Comparison of ENCODE assay signal across 23 mouse cellular contexts in the genomic region with DNA sequence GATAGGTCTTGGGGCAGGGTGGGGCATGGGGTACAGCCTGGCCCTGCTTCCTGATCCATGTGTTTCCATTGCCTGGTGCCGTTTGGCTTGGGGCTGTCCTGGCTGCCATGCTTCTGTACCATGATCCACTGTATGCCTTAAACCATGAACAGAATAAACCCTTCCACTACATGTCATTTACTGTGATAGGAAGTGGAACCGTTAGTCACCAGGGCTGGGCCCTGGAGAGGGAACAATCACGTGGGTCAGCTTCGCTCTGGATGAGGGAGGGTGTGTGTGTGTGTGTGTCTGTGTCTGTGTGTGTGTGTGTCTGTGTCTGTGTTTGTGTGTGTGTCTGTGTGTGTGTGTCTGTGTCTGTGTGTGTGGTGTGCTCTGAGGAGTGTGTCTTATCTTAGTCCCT.
DNase-seq lines count a peak whose midpoint lies in the region; ATAC-seq and TF ChIP-seq lines count a peak whose summit lies in the region.
"Had no signal": no experiment of that assay in that cellular context is flagged by ENCODE, and none has a peak within 500 bp of the region (broad histone marks: within the 10 kb centered on the region; RNA-seq: fewer than 3 reads in every experiment).

No protein-coding gene starts in this region.

- no peaks in the 10 kb centered on the region for H3K27me3 ChIP-seq in intestine, embryonic 16.5 days (replicated peaks; ENCODE audit: control insufficient read depth, insufficient read depth, low read length)
- H3K27me3 ChIP-seq: hindbrain, embryonic 12.5 days had no signal

- H3K9ac ChIP-seq in intestine, embryonic 16.5 days (ENCODE audit: low read depth, low read length) = no peak overlapping the region
- H3K9ac ChIP-seq: hindbrain, embryonic 12.5 days had no signal

- no peaks in the 10 kb centered on the region for H3K36me3 ChIP-seq in macrophage (ENCODE audit: inconsistent target)
- H3K36me3 ChIP-seq in intestine, embryonic 16.5 days (ENCODE audit: control insufficient read depth, insufficient read depth, low read length) = no peaks in the 10 kb centered on the region
- H3K36me3 ChIP-seq: embryonic facial prominence, embryonic 10.5 days; heart, embryonic 10.5 days had no signal

- H3K9me3 ChIP-seq in intestine, embryonic 16.5 days (ENCODE audit: control insufficient read depth, low read length) = no peaks in the 10 kb centered on the region
- H3K9me3 ChIP-seq: embryonic facial prominence, embryonic 10.5 days; forebrain, embryonic 10.5 days; heart, embryonic 10.5 days; hindbrain, embryonic 12.5 days had no signal

- 19% methylated on average over 4 of the region's 4 CpGs for WGBS in bone marrow, adult 2 months
- whole genome bisulfite sequencing in macrophage (ENCODE audit: missing documents) = 12% methylated on average over 4 of the region's 4 CpGs
- WGBS in intestine, embryonic 16.5 days = 78% methylated on average over 4 of the region's 4 CpGs

- no peak overlapping the region for H3K27ac ChIP-seq in bone marrow, adult 2 months (ENCODE audit: control insufficient read depth, insufficient read depth, low read depth, low read length, poor library complexity)
- peak overlapping the region; percentile 55 for H3K27ac ChIP-seq in macrophage
- H3K27ac ChIP-seq in intestine, embryonic 16.5 days (ENCODE audit: low read length) = no peak overlapping the region
- H3K27ac ChIP-seq: embryonic facial prominence, embryonic 10.5 days; forebrain, embryonic 10.5 days; heart, embryonic 10.5 days; hindbrain, embryonic 12.5 days had no signal

- peak; percentile 16 for DNase-seq in CD4-positive, CD25-positive, alpha-beta regulatory T cell, adult 2 months (ENCODE audit: low read depth, low spot score)
- no peak for DNase-seq in yolk sac, embryonic 10.5 days (ENCODE audit: low spot score)
- no peak for DNase-seq in left cerebral cortex, postnatal 10 days (ENCODE audit: extremely low spot score in 1 of 2, low spot score in 2 of 2)
- DNase-seq: adrenal gland, adult 8-10 months; adrenal gland, postnatal 36 days; cerebellum, adult 11-12 months; cerebellum, adult 9-10 months; cerebellum, postnatal 25 days; gastrocnemius, postnatal 36 days; heart, adult 18-20 months; heart, postnatal 10 days; heart, postnatal 4 days had no signal

- H3K4me1 ChIP-seq in bone marrow, adult 2 months (ENCODE audit: control insufficient read depth, insufficient read depth, low read length) = peaks cover 6% of the 10 kb centered on the region
- no peaks in the 10 kb centered on the region for H3K4me1 ChIP-seq in intestine, embryonic 16.5 days (ENCODE audit: control insufficient read depth, insufficient read depth, low read length)
- H3K4me1 ChIP-seq: heart, embryonic 10.5 days had no signal

- intact Hi-C loops in left cerebral cortex, postnatal 10 days (cut with DNase I) = no loop called here

- no peak overlapping the region for H3K4me3 ChIP-seq in bone marrow, adult 2 months (replicated peaks; ENCODE audit: control insufficient read depth, low read depth, low read length)
- H3K4me3 ChIP-seq in macrophage (ENCODE audit: inconsistent target) = no peak overlapping the region
- no peak overlapping the region for H3K4me3 ChIP-seq in intestine, embryonic 16.5 days (ENCODE audit: low read length)
- H3K4me3 ChIP-seq: embryonic facial prominence, embryonic 10.5 days; forebrain, embryonic 10.5 days; heart, embryonic 10.5 days; hindbrain, embryonic 12.5 days had no signal

- ATAC-seq in CD4-positive, CD25-positive, alpha-beta regulatory T cell, adult 4 months = no peak
- no peak for ATAC-seq in intestine, embryonic 16.5 days
- ATAC-seq: forebrain, embryonic 14.5 days; hindbrain, embryonic 16.5 days; inflammation-experienced regulatory T-cells, adult 6 months had no signal

- no peak for TF ChIP-seq POLR2A in bone marrow, adult 2 months (IDR thresholded peaks at IDR 0.05; ENCODE audit: borderline replicate concordance, control insufficient read depth, low read depth, low read length)

- H3K79me2 ChIP-seq in macrophage (ENCODE audit: inconsistent target) = no peaks in the 10 kb centered on the region

- 0 out of 2 replicates have a peak, but pooled peaks have one; percentile 0 for TF ChIP-seq CTCF in bone marrow, adult 2 months (IDR thresholded peaks at IDR 0.05; ENCODE audit: control insufficient read depth, insufficient read depth, low read length)

- H3K4me2 ChIP-seq in intestine, embryonic 16.5 days (ENCODE audit: low read depth, low read length) = no peak overlapping the region
- H3K4me2 ChIP-seq: hindbrain, embryonic 12.5 days had no signal
